Mouse (Mus musculus) neutrophil, adult 5-6 weeks (primary cell): ENCODE results near the gene Foxn3. TPM values are rescaled to one million over a fixed set of nuclear protein-coding genes. Genes with fewer than 3 reads are reported as not detected.

Experiments
- ATAC-seq: fragments of 151-379, 151-347 bp; 2 replicates; pipeline ENCODE4 v1.8.0; 2017; ENCODE audit warnings: mild to moderate bottlenecking, moderate TSS enrichment; ENCODE audit not compliant: insufficient number of reproducible peaks, poor library complexity, low FRiP score, severe bottlenecking; ENCODE audit errors: extremely low read depth
- total RNA-seq: library from RNA; stranded (forward); fragments of 200-1000 nt; gene quantifications from 2 replicates; pipeline ENCODE4 v1.2.3, GENCODE M21; 2017

The Foxn3 gene
- total RNA-seq, 1 experiment from 2014 or later, result 92.8 TPM

- no peak for ATAC-seq
Observed at GRCm38 (mm10) chr12:99377705-99378104, 185.7 kb downstream of the Foxn3 start.

GRCm38 (mm10) chr12:99377069-99377468 lies 186.3 kb downstream of the Foxn3 start:
- ATAC-seq, result no peak

DNA sequence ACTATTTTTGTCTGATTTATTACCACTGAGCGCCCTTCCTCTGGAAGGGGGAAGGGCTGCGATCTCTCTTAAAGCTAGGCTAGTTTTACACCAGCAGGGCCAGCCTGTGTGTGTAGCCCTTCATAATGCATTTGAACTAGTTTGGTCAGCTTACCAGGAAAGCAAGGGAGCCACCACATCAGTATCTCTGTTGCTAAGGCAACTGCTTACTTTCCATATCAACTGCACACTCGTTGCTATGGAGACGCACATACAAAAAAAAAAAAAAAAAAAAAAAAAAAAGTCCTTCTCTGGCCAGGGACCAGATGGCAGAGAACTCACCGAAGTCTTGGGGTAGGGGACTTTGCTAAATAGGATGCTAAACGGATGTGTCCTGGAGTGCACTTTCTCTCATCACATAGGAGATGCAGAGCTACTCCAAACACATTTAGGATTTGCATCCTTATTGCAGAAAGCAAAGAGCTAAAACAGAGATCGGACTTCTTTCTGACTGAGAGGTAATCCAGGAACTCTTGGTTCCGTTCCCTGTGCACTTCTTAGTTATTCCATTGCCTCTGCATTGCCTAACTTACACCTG lies 187.4 kb downstream of the Foxn3 start:
- no peak for ATAC-seq

- ATAC-seq, result no peak
Observed at GRCm38 (mm10) chr12:99375426-99375825, 188.0 kb downstream of the Foxn3 start.

GRCm38 (mm10) chr12:99374099-99374600 lies 189.2 kb downstream of the Foxn3 start:
- no peak for ATAC-seq

GRCm38 (mm10) chr12:99373584-99373983 lies 189.8 kb downstream of the Foxn3 start:
- ATAC-seq, result no peak

- no peak for ATAC-seq
Observed at GRCm38 (mm10) chr12:99371500-99371899, 191.9 kb downstream of the Foxn3 start.

- no peak for ATAC-seq
Observed at GRCm38 (mm10) chr12:99368251-99368650, 195.1 kb downstream of the Foxn3 start.

GRCm38 (mm10) chr12:99365999-99366398 lies 197.4 kb downstream of the Foxn3 start:
- ATAC-seq, result no peak

- ATAC-seq, result no peak
Observed at GRCm38 (mm10) chr12:99364201-99364600, 199.2 kb downstream of the Foxn3 start.

GRCm38 (mm10) chr12:99363024-99363423 lies 200.4 kb downstream of the Foxn3 start:
- no peak for ATAC-seq

- ATAC-seq, result no peak
Observed at GRCm38 (mm10) chr12:99361752-99362132, 201.6 kb downstream of the Foxn3 start.

DNA sequence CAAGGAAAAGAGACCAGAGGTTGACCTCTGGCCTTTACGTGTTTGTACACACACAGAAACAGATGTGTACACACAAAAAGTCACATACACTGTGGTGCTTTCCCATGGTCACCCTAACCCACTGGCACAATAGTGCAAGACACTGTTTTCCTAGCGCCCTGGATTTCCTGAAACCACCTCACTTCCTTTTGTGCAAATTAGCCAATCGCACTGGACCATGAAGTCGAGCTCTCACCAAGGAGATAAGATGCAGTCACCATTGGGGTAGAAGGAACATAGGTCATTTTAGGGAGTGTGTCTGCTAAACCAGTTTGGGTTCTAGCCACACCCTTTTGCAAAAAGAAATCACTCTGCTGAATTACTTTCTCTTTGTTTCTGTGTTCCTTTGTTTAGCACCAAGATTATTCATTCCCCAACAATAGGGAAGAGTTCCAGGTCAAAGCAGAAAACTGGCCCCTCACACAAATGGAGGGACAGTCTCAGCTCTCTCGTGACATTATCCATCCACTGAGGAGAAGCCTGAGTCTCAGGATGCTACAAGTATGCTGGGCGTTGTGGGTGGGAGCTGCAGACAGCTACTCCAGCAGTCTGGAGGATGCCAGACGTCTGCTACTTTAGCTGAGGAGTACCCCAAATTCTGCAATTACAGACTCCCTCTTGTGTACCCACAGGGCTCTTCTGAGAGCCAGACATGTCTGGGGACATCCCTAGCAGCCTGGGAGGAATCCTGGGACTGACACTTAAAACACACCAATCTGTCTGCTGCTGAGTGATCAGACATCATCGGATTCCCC lies 202.2 kb downstream of the Foxn3 start:
- ATAC-seq, result no peak

GRCm38 (mm10) chr12:99358698-99359097 lies 204.7 kb downstream of the Foxn3 start:
- no peak for ATAC-seq

- ATAC-seq, result no peak
Observed at GRCm38 (mm10) chr12:99356660-99357059, 206.7 kb downstream of the Foxn3 start.

- ATAC-seq, result no peak
Observed at GRCm38 (mm10) chr12:99353692-99354091, 209.7 kb downstream of the Foxn3 start.

GRCm38 (mm10) chr12:99352583-99352982 lies 210.8 kb downstream of the Foxn3 start:
- no peak for ATAC-seq

DNA sequence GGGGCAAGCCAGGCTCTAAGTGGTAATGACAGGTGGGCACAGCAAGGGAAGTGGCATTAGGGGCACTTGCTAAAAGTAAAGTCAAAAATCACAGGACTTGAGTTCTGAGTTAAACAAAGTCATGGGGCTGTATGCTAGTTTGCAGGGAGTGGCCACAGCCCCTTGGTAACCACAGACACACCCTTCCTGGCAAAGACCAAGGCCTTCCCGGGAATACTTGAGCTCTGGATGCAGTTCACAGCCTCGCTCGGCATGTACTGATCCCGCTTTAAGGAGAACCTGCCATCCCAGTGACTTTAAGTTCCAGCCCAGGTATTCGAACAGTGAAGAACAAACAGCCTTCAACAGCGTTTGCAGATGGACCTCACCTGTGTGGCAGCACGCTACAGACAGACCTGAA lies 211.2 kb downstream of the Foxn3 start:
- no peak for ATAC-seq

- no peak for ATAC-seq
Observed at GRCm38 (mm10) chr12:99351731-99352130, 211.7 kb downstream of the Foxn3 start.

- ATAC-seq, result 0 out of 2 replicates have a peak, but pooled peaks have one; percentile 28
Observed at GRCm38 (mm10) chr12:99349650-99349997, 213.8 kb downstream of the Foxn3 start.
